In genomic region chr2:130408194-130408593, GRCm38 (mm10) we compare ENCODE assay signal across 13 mouse cellular contexts. TPM values are rescaled to one million over a fixed set of nuclear protein-coding genes. Genes with fewer than 3 reads are reported as not detected.
DNase-seq lines count a peak whose midpoint lies in the region; ATAC-seq lines count a peak whose summit lies in the region.
"Had no signal": no experiment of that assay in that cellular context is flagged by ENCODE, and none has a peak within 500 bp of the region (broad histone marks: within the 10 kb centered on the region; RNA-seq: fewer than 3 reads in every experiment).

No protein-coding gene starts in this region.

- no peak overlapping the region for H3K9ac ChIP-seq in intestine, embryonic 14.5 days (ENCODE audit: low read length)
- H3K9ac ChIP-seq in intestine, embryonic 16.5 days (ENCODE audit: low read depth, low read length) = no peak overlapping the region
- no peak overlapping the region for H3K9ac ChIP-seq in forebrain, embryonic 13.5 days

- no peak overlapping the region for H3K4me3 ChIP-seq in intestine, embryonic 14.5 days (ENCODE audit: low read depth, low read length)
- no peak overlapping the region for H3K4me3 ChIP-seq in intestine, embryonic 16.5 days (ENCODE audit: low read length)
- no peak overlapping the region for H3K4me3 ChIP-seq in forebrain, embryonic 13.5 days
- H3K4me3 ChIP-seq: gastrocnemius, adult 2 months had no signal

- no peaks in the 10 kb centered on the region for H3K9me3 ChIP-seq in intestine, embryonic 14.5 days (ENCODE audit: control insufficient read depth, low read length)
- H3K9me3 ChIP-seq in intestine, embryonic 16.5 days (ENCODE audit: control insufficient read depth, low read length) = no peaks in the 10 kb centered on the region
- no peaks in the 10 kb centered on the region for H3K9me3 ChIP-seq in forebrain, embryonic 13.5 days (replicated peaks)

- no peaks in the 10 kb centered on the region for H3K27me3 ChIP-seq in intestine, embryonic 14.5 days (replicated peaks; ENCODE audit: control insufficient read depth, insufficient read depth, low read length)
- H3K27me3 ChIP-seq in intestine, embryonic 16.5 days (replicated peaks; ENCODE audit: control insufficient read depth, insufficient read depth, low read length) = no peaks in the 10 kb centered on the region
- H3K27me3 ChIP-seq in forebrain, embryonic 13.5 days = peaks cover 8% of the 10 kb centered on the region; the same call in 1 of the 2 replicates

- no peak overlapping the region for H3K27ac ChIP-seq in intestine, embryonic 14.5 days (ENCODE audit: low read depth)
- H3K27ac ChIP-seq in intestine, embryonic 16.5 days (ENCODE audit: low read length) = no peak overlapping the region
- H3K27ac ChIP-seq in forebrain, embryonic 13.5 days = no peak overlapping the region
- H3K27ac ChIP-seq: gastrocnemius, adult 2 months; macrophage had no signal

- 14% methylated on average over 6 of the region's 6 CpGs for WGBS in intestine, embryonic 14.5 days
- WGBS in intestine, embryonic 16.5 days = 17% methylated on average over 6 of the region's 6 CpGs
- WGBS in forebrain, embryonic 13.5 days = 13% methylated on average over 6 of the region's 6 CpGs

- peak; percentile 57 for DNase-seq in intestine, embryonic 14.5 days (ENCODE audit: low spot score)
- DNase-seq in R1 (ENCODE audit: low read depth, low spot score) = peak; percentile 32
- DNase-seq in mesoderm, embryonic 11.5 days (ENCODE audit: low read depth, low spot score) = peak; percentile 63
- no peak for DNase-seq in layer of hippocampus, postnatal 25 days (ENCODE audit: extremely low spot score in 1 of 2, low spot score in 1 of 2)
- DNase-seq in heart, adult 9 months (ENCODE audit: low spot score in 2 of 2) = no peak
- DNase-seq: gastrocnemius, adult 2 months had no signal

- H3K4me2 ChIP-seq in intestine, embryonic 14.5 days (ENCODE audit: low read length) = no peak overlapping the region
- no peak overlapping the region for H3K4me2 ChIP-seq in intestine, embryonic 16.5 days (ENCODE audit: low read depth, low read length)
- no peak overlapping the region for H3K4me2 ChIP-seq in forebrain, embryonic 13.5 days

- H3K36me3 ChIP-seq in intestine, embryonic 14.5 days (ENCODE audit: control insufficient read depth, insufficient read depth, low read length) = no peaks in the 10 kb centered on the region
- H3K36me3 ChIP-seq in intestine, embryonic 16.5 days (ENCODE audit: control insufficient read depth, insufficient read depth, low read length) = no peaks in the 10 kb centered on the region
- H3K36me3 ChIP-seq in forebrain, embryonic 13.5 days (ENCODE audit: poor library complexity, severe bottlenecking) = no peaks in the 10 kb centered on the region

- no peak for ATAC-seq in intestine, embryonic 14.5 days (replicated peaks; ENCODE audit: low FRiP score, low TSS enrichment, low read depth)
- ATAC-seq in intestine, embryonic 16.5 days = no peak
- ATAC-seq in forebrain, embryonic 13.5 days = 0 out of 2 replicates have a peak, but pooled peaks have one; percentile 50
- ATAC-seq in megakaryocyte-erythroid progenitor cell, adult 5-6 weeks (replicated peaks; ENCODE audit: low FRiP score, low TSS enrichment, poor library complexity, severe bottlenecking) = no peak
- ATAC-seq: CD4-positive, CD25-positive, alpha-beta regulatory T cell, adult 4 months had no signal

- no peaks in the 10 kb centered on the region; the same call in 1 of the 2 replicates for H3K4me1 ChIP-seq in intestine, embryonic 14.5 days (replicated peaks; ENCODE audit: control insufficient read depth, insufficient read depth, low read length)
- peaks cover 4% of the 10 kb centered on the region; the same call in 1 of the 2 replicates for H3K4me1 ChIP-seq in intestine, embryonic 16.5 days (ENCODE audit: control insufficient read depth, insufficient read depth, low read length)
- H3K4me1 ChIP-seq in forebrain, embryonic 13.5 days = peaks cover 11% of the 10 kb centered on the region; the same call in 1 of the 2 replicates

RNA-seq across cellular contexts. Expression of gene Tmem239, which starts 1.9 kb away (rescaled TPM):
- polyA plus RNA-seq in intestine, embryonic 14.5 days (2014; fragmentation: Nextera tagmentation; extraction: Ambion mirVana) = not detected in 2 replicates
- polyA plus RNA-seq in intestine, embryonic 16.5 days (2015; fragmentation: Nextera tagmentation; extraction: Ambion mirVana) = not detected in 2 replicates
- not detected in 2 replicates for polyA plus RNA-seq in forebrain, embryonic 13.5 days (2015; fragmentation: Nextera tagmentation; extraction: Ambion mirVana)
- total RNA-seq in megakaryocyte-erythroid progenitor cell, adult 5-6 weeks (2014; fragmentation: Nextera tagmentation) = not detected in 2 replicates
- not detected in 2 replicates for total RNA-seq in megakaryocyte-erythroid progenitor cell, adult 5-6 weeks (2017)
- total RNA-seq in layer of hippocampus, postnatal 25 days (2021) = not detected
- total RNA-seq: gastrocnemius, adult 2 months; heart, postnatal 25 days; left cerebral cortex, adult 18-20 months had no signal
- polyA plus RNA-seq: CD4-positive, CD25-positive, alpha-beta regulatory T cell, adult 4 months; macrophage had no signal

RNA-seq across cellular contexts. Expression of gene 1700020A23Rik, which starts 3.1 kb away (rescaled TPM):
- polyA plus RNA-seq in intestine, embryonic 14.5 days (2014; fragmentation: Nextera tagmentation; extraction: Ambion mirVana) = 0.52 TPM in 1 of 2 replicates, not detected in the other
- 0.32 TPM in 1 of 2 replicates, not detected in the other for polyA plus RNA-seq in intestine, embryonic 16.5 days (2015; fragmentation: Nextera tagmentation; extraction: Ambion mirVana)
- polyA plus RNA-seq in forebrain, embryonic 13.5 days (2015; fragmentation: Nextera tagmentation; extraction: Ambion mirVana) = 0.25 and 0.48 TPM in 2 replicates
- not detected in 2 replicates for total RNA-seq in megakaryocyte-erythroid progenitor cell, adult 5-6 weeks (2014; fragmentation: Nextera tagmentation)
- total RNA-seq in megakaryocyte-erythroid progenitor cell, adult 5-6 weeks (2017) = not detected in 2 replicates
- not detected for total RNA-seq in layer of hippocampus, postnatal 25 days (2021)
- total RNA-seq: gastrocnemius, adult 2 months; heart, postnatal 25 days; left cerebral cortex, adult 18-20 months had no signal
- polyA plus RNA-seq: CD4-positive, CD25-positive, alpha-beta regulatory T cell, adult 4 months; macrophage had no signal

RNA-seq across cellular contexts. Expression of gene Gm28372, which starts 3.2 kb away (rescaled TPM):
- not detected in 2 replicates for polyA plus RNA-seq in intestine, embryonic 14.5 days (2014; fragmentation: Nextera tagmentation; extraction: Ambion mirVana)
- not detected in 2 replicates for polyA plus RNA-seq in intestine, embryonic 16.5 days (2015; fragmentation: Nextera tagmentation; extraction: Ambion mirVana)
- 0.09 and 0.34 TPM in 2 replicates for polyA plus RNA-seq in forebrain, embryonic 13.5 days (2015; fragmentation: Nextera tagmentation; extraction: Ambion mirVana)
- total RNA-seq in megakaryocyte-erythroid progenitor cell, adult 5-6 weeks (2014; fragmentation: Nextera tagmentation) = not detected in 2 replicates
- total RNA-seq in megakaryocyte-erythroid progenitor cell, adult 5-6 weeks (2017) = not detected in 2 replicates
- total RNA-seq in layer of hippocampus, postnatal 25 days (2021) = not detected
- total RNA-seq: gastrocnemius, adult 2 months; heart, postnatal 25 days; left cerebral cortex, adult 18-20 months had no signal
- polyA plus RNA-seq: CD4-positive, CD25-positive, alpha-beta regulatory T cell, adult 4 months; macrophage had no signal

RNA-seq across cellular contexts. Expression of gene Cpxm1, which starts 10.8 kb away (rescaled TPM):
- polyA plus RNA-seq in intestine, embryonic 14.5 days (2014; fragmentation: Nextera tagmentation; extraction: Ambion mirVana) = 35.8 and 40.8 TPM in 2 replicates
- polyA plus RNA-seq in intestine, embryonic 16.5 days (2015; fragmentation: Nextera tagmentation; extraction: Ambion mirVana) = 32.1 and 36.6 TPM in 2 replicates
- 11.8 and 12.3 TPM in 2 replicates for polyA plus RNA-seq in forebrain, embryonic 13.5 days (2015; fragmentation: Nextera tagmentation; extraction: Ambion mirVana)
- total RNA-seq in megakaryocyte-erythroid progenitor cell, adult 5-6 weeks (2014; fragmentation: Nextera tagmentation) = 0.30 and 3.3 TPM in 2 replicates
- total RNA-seq in megakaryocyte-erythroid progenitor cell, adult 5-6 weeks (2017) = 4.0 TPM in 1 of 2 replicates, not detected in the other
- total RNA-seq in layer of hippocampus, postnatal 25 days (2021) = 1 to 10 TPM; 6.3 to 6.8 TPM
- polyA plus RNA-seq: macrophage had no signal

RNA-seq across cellular contexts. Expression of gene Vps16, which starts 15.9 kb away (rescaled TPM):
- 62.7 and 78.0 TPM in 2 replicates for polyA plus RNA-seq in intestine, embryonic 14.5 days (2014; fragmentation: Nextera tagmentation; extraction: Ambion mirVana)
- 75.0 and 81.5 TPM in 2 replicates for polyA plus RNA-seq in intestine, embryonic 16.5 days (2015; fragmentation: Nextera tagmentation; extraction: Ambion mirVana)
- 125 and 130 TPM in 2 replicates for polyA plus RNA-seq in forebrain, embryonic 13.5 days (2015; fragmentation: Nextera tagmentation; extraction: Ambion mirVana)
- total RNA-seq in megakaryocyte-erythroid progenitor cell, adult 5-6 weeks (2014; fragmentation: Nextera tagmentation) = 150 and 199 TPM in 2 replicates
- total RNA-seq in megakaryocyte-erythroid progenitor cell, adult 5-6 weeks (2017) = 123 and 151 TPM in 2 replicates
- total RNA-seq in layer of hippocampus, postnatal 25 days (2021) = 10 to 100 TPM; 91.6 to 95.2 TPM

Comparison
In these comparisons a context has a peak if more than half of its experiments do, and no peak if none do; other contexts are left out.
1. DNase-seq: peak in intestine, embryonic 14.5 days (single experiment), R1 (single experiment) and mesoderm, embryonic 11.5 days (single experiment); none in layer of hippocampus, postnatal 25 days (0 of 2) and heart, adult 9 months (0 of 2).